Mouse (Mus musculus) spleen, adult 2 months (tissue): ENCODE data around the gene Itgb3bp.

Experiments used
- CTCF ChIP-seq: fragments of 200-500 bp; IDR thresholded peaks from 2 replicates; pipeline ENCODE4 v1.5.1; 2011; ENCODE audit warnings: mild to moderate bottlenecking, inconsistent platforms; ENCODE audit not compliant: insufficient read depth, insufficient read length, insufficient replicate concordance; ENCODE audit errors: extremely low read depth
- POLR2A ChIP-seq: fragments of 200-500 bp; IDR thresholded peaks from 2 replicates; pipeline ENCODE4 v1.6.1; 2011; ENCODE audit warnings: low read depth, low read length, inconsistent platforms

- TF ChIP-seq CTCF (no peak), POLR2A (no peak)
These were observed 177.2 kb downstream of the Itgb3bp start for GRCm38 (mm10) chr4:99752426-99752825.
